Mouse (Mus musculus): Measurements from ENCODE around the gene 1810009A15Rik.

GRCm38 (mm10) chr19:8886916-8887584, 1.6 kb upstream of the 1810009A15Rik start:
- TF ChIP-seq GATA1 (IDR thresholded peaks at IDR 0.05; ENCODE audit: borderline replicate concordance, low read length), result no peak
- TF ChIP-seq FLI1 (IDR thresholded peaks at IDR 0.05; ENCODE audit: low read length), result no peak

Measured in megakaryocyte, embryonic 14.5 days (primary cell).